Mouse (Mus musculus) bone marrow, adult 2 months (tissue): ENCODE measurements at regions not wholly inside any gene's neighbourhood (a gene's known extent, or its start where the extent isn't known, plus 50 kb on each side); places are given as distances from the start of the nearest gene placed in this dataset.

Experiments
- H3K27ac ChIP-seq: fragments of 200-500 bp; 2 replicates; pipeline ENCODE4 v1.5.1; 2012; ENCODE audit warnings: low read depth, mild to moderate bottlenecking, control low read depth, inconsistent platforms, low read length; ENCODE audit not compliant: control insufficient read depth, poor library complexity, insufficient read depth
- H3K4me1 ChIP-seq: fragments of 200-500 bp; 2 replicates; pipeline ENCODE4 v1.6.1; 2011; ENCODE audit warnings: low read length; ENCODE audit not compliant: control insufficient read depth, insufficient read depth
- H3K4me3 ChIP-seq: fragments of 200-500 bp; replicated peaks from 2 replicates; pipeline ENCODE3; 2011; ENCODE audit warnings: mild to moderate bottlenecking, low read depth, low read length, control low read depth; ENCODE audit not compliant: control insufficient read depth
- CTCF ChIP-seq: fragments of 200-500 bp; IDR thresholded peaks from 2 replicates; pipeline ENCODE4 v1.5.1; 2011; ENCODE audit warnings: low read length, control low read depth; ENCODE audit not compliant: control insufficient read depth, insufficient read depth
- POLR2A ChIP-seq: fragments of 200-500 bp; IDR thresholded peaks from 2 replicates; pipeline ENCODE4 v1.6.1; 2011; ENCODE audit warnings: low read depth, mild to moderate bottlenecking, control low read depth, low read length, borderline replicate concordance; ENCODE audit not compliant: control insufficient read depth
- WGBS: fragments of 180-500 bp; shearing (Covaris S2); methylation state at CpG from one replicate; pipeline ENCODE4 v1.1.7; 2018; 5-methylcytosine and 5-hydroxymethylcytosine counted together

- TF ChIP-seq CTCF = no peak
- no peak for TF ChIP-seq POLR2A
- Histone ChIP-seq H3K27ac (no peak overlapping the region), H3K4me3 (no peak overlapping the region), H3K4me1 (no peaks in the 10 kb centered on the region)
- WGBS = 65% methylated on average over 5 of the region's 5 CpGs
Measured at GRCm38 (mm10) chr5:102261621-102262020, 191.9 kb upstream of the Wdfy3 start.

DNA sequence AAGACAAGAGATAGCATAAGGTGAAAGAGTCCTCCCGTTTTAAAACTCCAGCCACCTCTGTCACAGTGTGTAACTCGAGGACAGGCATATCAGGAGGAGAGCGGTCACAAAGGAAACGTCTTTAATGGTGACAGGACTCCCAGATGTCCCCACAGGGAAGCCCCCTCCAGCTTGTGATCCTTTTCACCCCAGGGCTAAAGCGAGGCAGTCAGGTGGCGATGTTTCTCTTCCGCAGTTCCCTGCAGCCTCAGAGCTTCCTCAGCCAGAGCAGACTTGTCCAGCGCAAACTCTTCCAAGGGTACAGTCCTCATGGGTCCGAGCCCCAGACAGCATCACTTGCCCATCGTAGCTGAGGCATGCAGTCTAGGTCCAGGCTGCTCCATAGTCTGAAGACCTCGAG is 196.7 kb upstream of the Wdfy3 start:
- Histone ChIP-seq H3K4me1 (no peaks in the 10 kb centered on the region), H3K4me3 (no peak overlapping the region), H3K27ac (no peak overlapping the region)
- TF ChIP-seq POLR2A (no peak), CTCF (no peak)
- 74% methylated on average over 11 of the region's 11 CpGs for WGBS

DNA sequence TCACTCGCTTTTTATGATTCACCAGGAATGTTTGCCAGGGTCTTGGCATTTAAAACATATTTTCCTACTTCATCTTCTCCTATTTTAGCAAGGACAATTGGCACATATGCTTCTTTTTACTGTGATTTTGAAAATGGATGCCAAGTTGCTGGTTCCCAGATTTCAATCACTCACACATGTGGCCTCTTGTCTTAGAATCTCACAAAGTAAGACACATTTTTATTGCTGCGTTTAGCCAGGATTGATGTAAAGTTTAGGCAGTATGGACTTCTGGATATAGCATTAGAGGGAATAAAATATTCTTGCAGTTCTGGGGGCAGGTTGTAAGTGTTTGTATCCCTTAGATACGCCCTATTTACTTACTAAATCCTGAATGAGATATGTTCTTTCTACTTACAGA is 197.4 kb upstream of the Wdfy3 start:
- no peak for TF ChIP-seq CTCF
- TF ChIP-seq POLR2A = no peak

DNA sequence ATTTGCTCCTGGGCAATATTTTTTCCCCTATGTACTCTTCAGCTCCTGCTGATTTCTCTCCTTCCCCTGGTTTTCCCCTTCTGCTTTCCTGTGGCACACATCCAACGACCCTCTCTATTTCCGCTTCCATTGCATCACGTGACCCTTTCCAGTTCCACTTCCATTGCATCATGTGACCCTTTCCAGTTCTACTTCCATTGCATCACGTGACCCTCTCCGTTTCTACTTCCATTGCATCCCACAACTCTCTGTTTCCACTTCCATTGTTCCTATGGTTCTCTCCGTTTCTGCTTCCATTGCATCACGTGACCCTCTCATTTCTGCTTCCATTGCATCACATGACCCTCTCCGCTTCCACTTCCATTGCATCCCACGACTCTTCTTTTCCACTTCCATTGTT is 199.5 kb upstream of the Wdfy3 start:
- TF ChIP-seq CTCF (no peak), POLR2A (no peak)
- Histone ChIP-seq H3K4me1 (no peaks in the 10 kb centered on the region), H3K4me3 (no peak overlapping the region), H3K27ac (no peak overlapping the region)
- WGBS = 78% methylated on average over 9 of the region's 9 CpGs

More for the DNA sequence above, 197.4 kb upstream of the Wdfy3 start:
- 64% methylated on average over 3 of the region's 3 CpGs for WGBS
- H3K27ac ChIP-seq = no peak overlapping the region
- no peak overlapping the region for H3K4me3 ChIP-seq
- H3K4me1 ChIP-seq = no peaks in the 10 kb centered on the region

DNA sequence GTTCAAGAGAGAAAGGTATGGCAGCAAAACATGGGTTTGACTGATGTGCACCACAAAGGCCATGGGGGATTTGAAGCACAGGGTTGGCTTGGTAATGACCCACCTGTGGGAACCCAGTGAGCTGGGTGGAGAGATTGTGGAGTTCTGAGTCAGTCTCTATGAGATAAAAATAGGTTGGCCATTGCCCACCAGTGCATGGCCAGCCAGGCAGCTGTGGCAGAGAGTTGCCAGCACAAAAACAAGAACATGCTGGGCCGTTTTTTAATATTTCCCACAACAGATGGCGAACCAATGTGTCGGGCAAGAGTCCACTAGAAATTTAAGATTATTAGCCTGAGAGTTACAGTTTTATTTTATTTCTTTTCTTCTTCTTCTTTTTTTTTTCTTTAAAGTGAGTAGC is 205.6 kb upstream of the Arhgap24 start:
- H3K27ac ChIP-seq = no peak overlapping the region
- H3K4me1 ChIP-seq = no peaks in the 10 kb centered on the region
- H3K4me3 ChIP-seq = no peak overlapping the region
- WGBS = 78% methylated on average over 3 of the region's 3 CpGs
- no peak for TF ChIP-seq CTCF
- TF ChIP-seq POLR2A = no peak

GRCm38 (mm10) chr5:102287131-102287530 is 194.1 kb upstream of the Arhgap24 start:
- Histone ChIP-seq H3K27ac (no peak overlapping the region), H3K4me3 (no peak overlapping the region), H3K4me1 (no peaks in the 10 kb centered on the region)
- 77% methylated on average over 4 of the region's 4 CpGs for WGBS
- TF ChIP-seq POLR2A = no peak
- no peak for TF ChIP-seq CTCF

GRCm38 (mm10) chr5:102290866-102291265 is 190.3 kb upstream of the Arhgap24 start:
- Histone ChIP-seq H3K4me3 (no peak overlapping the region), H3K4me1 (no peaks in the 10 kb centered on the region), H3K27ac (no peak overlapping the region)
- WGBS = 83% methylated on average over 7 of the region's 7 CpGs
- TF ChIP-seq CTCF (no peak), POLR2A (no peak)

DNA sequence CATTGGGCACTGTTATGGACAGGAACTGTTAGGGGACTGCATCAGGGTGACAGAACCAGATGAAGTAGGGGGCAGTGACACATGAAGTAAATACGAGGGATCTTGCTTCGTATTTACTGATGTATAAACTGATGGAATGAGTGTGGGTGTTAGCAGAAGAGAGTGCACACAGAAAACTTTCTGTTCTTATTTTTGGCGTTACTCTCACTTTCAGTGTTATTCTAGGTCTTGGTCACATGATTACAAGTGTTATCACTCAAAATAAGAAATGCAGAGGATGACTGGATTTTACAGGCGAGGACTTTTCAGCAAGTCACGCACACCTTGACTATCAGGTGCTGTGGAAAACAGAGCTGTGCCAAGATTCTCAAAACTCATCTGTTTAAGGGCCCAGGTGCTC is 185.6 kb upstream of the Arhgap24 start:
- no peak overlapping the region for H3K4me3 ChIP-seq
- H3K27ac ChIP-seq = no peak overlapping the region
- H3K4me1 ChIP-seq = no peaks in the 10 kb centered on the region
- no peak for TF ChIP-seq CTCF
- WGBS = 79% methylated on average over 5 of the region's 5 CpGs

DNA sequence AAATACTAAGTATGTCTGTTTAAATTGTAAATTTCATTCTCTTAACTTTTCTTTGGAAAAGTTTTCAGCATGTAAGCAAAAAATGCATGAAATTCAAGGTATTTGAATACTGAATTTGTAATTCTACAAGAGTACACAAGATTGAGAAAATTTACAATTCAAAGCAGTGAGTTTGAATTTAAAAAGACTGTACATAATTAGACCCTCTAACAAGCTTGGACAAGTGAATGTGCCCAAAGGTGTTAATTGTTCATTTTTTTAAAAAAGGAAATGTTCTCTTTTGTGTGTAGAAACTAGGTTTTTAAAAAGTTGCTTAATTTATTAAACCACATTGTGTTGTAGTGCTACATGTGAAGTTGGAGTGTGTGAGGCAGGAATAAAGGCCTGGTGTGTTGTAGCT is 174.9 kb upstream of the Arhgap24 start:
- no peak for TF ChIP-seq CTCF
- TF ChIP-seq POLR2A = no peak
- Histone ChIP-seq H3K4me1 (no peaks in the 10 kb centered on the region), H3K27ac (no peak overlapping the region), H3K4me3 (no peak overlapping the region)
